9 mouse cellular contexts compared by ENCODE assay signal in the genomic region with DNA sequence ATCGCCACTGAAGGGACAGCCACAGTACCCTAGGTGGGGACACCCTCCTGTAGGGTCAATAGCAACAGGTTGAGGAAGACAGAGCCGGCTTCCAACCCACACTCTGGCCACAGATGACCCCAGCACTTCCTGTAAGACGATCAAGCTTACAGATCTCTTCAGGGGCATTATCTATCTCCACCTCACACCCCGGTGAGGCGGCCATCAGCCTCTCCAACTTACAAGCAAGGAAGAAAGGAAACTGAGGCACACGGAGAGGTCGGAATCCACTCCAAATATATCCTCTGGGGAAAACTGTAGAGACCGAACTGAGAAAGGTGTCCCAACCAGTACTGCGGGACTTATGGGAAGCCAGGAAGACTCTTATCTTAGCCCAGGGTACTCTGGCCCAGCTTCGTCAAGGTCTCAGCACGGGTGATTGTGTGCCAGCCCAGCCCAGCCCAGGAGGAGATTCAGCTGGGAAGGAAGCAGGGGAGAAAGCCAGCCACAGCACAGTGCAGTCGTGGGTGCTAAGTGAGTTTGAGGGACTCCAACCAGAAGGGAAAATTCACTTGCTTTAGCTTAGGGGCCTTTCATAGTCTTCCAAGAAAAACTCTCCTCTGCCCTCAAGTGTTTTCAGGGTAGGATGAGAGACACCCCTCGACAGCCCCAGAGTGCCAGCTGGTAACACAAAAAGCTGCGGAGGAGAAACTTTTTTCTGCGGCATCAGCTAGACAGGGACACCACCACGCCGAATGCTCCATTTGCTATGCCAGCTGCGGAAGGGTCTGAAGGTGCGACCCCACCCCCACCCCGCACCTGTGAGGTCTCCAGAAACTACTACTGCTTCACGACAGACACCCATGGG. TPM values are rescaled to one million over a fixed set of nuclear protein-coding genes. Genes with fewer than 3 reads are reported as not detected.
DNase-seq lines count a peak whose midpoint lies in the region; ATAC-seq and TF ChIP-seq lines count a peak whose summit lies in the region.
"Had no signal": no experiment of that assay in that cellular context is flagged by ENCODE, and none has a peak within 500 bp of the region (broad histone marks: within the 10 kb centered on the region; RNA-seq: fewer than 3 reads in every experiment).

No protein-coding gene starts in this region.

- H3K36me3 ChIP-seq in thymus, adult 2 months (ENCODE audit: control insufficient read depth, insufficient read depth, low read length): no peaks in the 10 kb centered on the region
- H3K36me3 ChIP-seq in limb, embryonic 11.5 days (ENCODE audit: control insufficient read depth, insufficient read depth, low read length): no peaks in the 10 kb centered on the region
- H3K36me3 ChIP-seq in stomach, embryonic 15.5 days: no peaks in the 10 kb centered on the region

- no peaks in the 10 kb centered on the region for H3K9me3 ChIP-seq in limb, embryonic 11.5 days (ENCODE audit: control insufficient read depth, low read length)
- no peaks in the 10 kb centered on the region for H3K9me3 ChIP-seq in stomach, embryonic 15.5 days

- peak overlapping the region; percentile 98 for H3K4me2 ChIP-seq in limb, embryonic 11.5 days (ENCODE audit: low read depth, severe bottlenecking)
- peak overlapping the region; percentile 92 for H3K4me2 ChIP-seq in stomach, embryonic 15.5 days

- TF ChIP-seq POLR2A in thymus, adult 2 months (IDR thresholded peaks at IDR 0.05; ENCODE audit: control insufficient read depth, extremely low read depth, insufficient read depth, low read length, poor library complexity): no peak

- H3K9ac ChIP-seq in limb, embryonic 11.5 days (ENCODE audit: low read length): peak overlapping the region; percentile 61
- peak overlapping the region; percentile 62; the same call in 1 of the 2 replicates for H3K9ac ChIP-seq in stomach, embryonic 15.5 days

- peak overlapping the region; percentile 51 for H3K4me3 ChIP-seq in thymus, adult 2 months (ENCODE audit: control insufficient read depth, insufficient read depth, low read length)
- peak overlapping the region; percentile 59 for H3K4me3 ChIP-seq in limb, embryonic 11.5 days (ENCODE audit: low read depth, low read length)
- H3K4me3 ChIP-seq in stomach, embryonic 15.5 days (replicated peaks): peak overlapping the region; percentile 61

- no peak for TF ChIP-seq CTCF in thymus, adult 2 months (IDR thresholded peaks at IDR 0.05; ENCODE audit: borderline replicate concordance, control insufficient read depth, extremely low read depth, insufficient read depth, low read length, poor library complexity)

- no peaks in the 10 kb centered on the region for H3K27me3 ChIP-seq in thymus, adult 2 months (ENCODE audit: control insufficient read depth, insufficient read depth, low read length)
- H3K27me3 ChIP-seq in limb, embryonic 11.5 days (ENCODE audit: control insufficient read depth, insufficient read depth, low read length): peaks cover 12% of the 10 kb centered on the region
- H3K27me3 ChIP-seq in stomach, embryonic 15.5 days (replicated peaks): no peaks in the 10 kb centered on the region
- H3K27me3 ChIP-seq: Patski had no signal

- intact Hi-C loops in left cerebral cortex, postnatal 36 days (cut with DNase I): loop anchor here (2.0 to 5.0 kb wide), 2 partner anchors 36 to 61 kb away; no protein-coding TSS in a partner anchor

- no peak overlapping the region for H3K27ac ChIP-seq in thymus, adult 2 months (ENCODE audit: control insufficient read depth, insufficient read depth, low read length)
- no peak overlapping the region for H3K27ac ChIP-seq in limb, embryonic 11.5 days (replicated peaks; ENCODE audit: low read depth, low read length)
- H3K27ac ChIP-seq in stomach, embryonic 15.5 days: 0 out of 2 replicates have a peak overlapping the region, but pooled peaks have one; percentile 9

- no peak for ATAC-seq in cerebellum, adult (ENCODE audit: insufficient number of reproducible peaks, low FRiP score, low TSS enrichment)
- ATAC-seq in limb, embryonic 11.5 days (ENCODE audit: insufficient number of reproducible peaks, low FRiP score, low TSS enrichment, low read depth): no peak
- no peak for ATAC-seq in stomach, embryonic 15.5 days (ENCODE audit: insufficient read depth, low FRiP score, low read depth)
- ATAC-seq: Patski had no signal

- H3K4me1 ChIP-seq in thymus, adult 2 months (replicated peaks; ENCODE audit: control insufficient read depth, insufficient read depth, low read length): peaks cover 33% of the 10 kb centered on the region
- peaks cover 45% of the 10 kb centered on the region for H3K4me1 ChIP-seq in limb, embryonic 11.5 days (ENCODE audit: control insufficient read depth, insufficient read depth, low read length)
- H3K4me1 ChIP-seq in stomach, embryonic 15.5 days: peaks cover 69% of the 10 kb centered on the region

- peak; percentile 55 for DNase-seq in cerebellum, adult 9-10 months
- no peak for DNase-seq in thymus, adult 2 months
- DNase-seq in thymus, postnatal 4 days: no peak
- DNase-seq in limb, embryonic 11.5 days (ENCODE audit: low spot score): no peak
- DNase-seq in left cerebral cortex, postnatal 36 days (ENCODE audit: low spot score in 2 of 2): no peak
- DNase-seq in left cerebral cortex, adult 8-10 months (ENCODE audit: low spot score in 2 of 2): no peak

- WGBS in thymus, adult 2 months: 12% methylated on average over 21 of the region's 21 CpGs
- 5% methylated on average over 21 of the region's 21 CpGs for WGBS in limb, embryonic 11.5 days
- 7% methylated on average over 21 of the region's 21 CpGs for WGBS in stomach, embryonic 15.5 days

RNA-seq across cellular contexts. Expression of a gene that starts 1.5 kb away (rescaled TPM):
- polyA plus RNA-seq in thymus, adult 2 months (2012; rRNA removed): 26.1 and 35.2 TPM in 2 replicates
- 7.2 and 7.3 TPM in 2 replicates for polyA plus RNA-seq in limb, embryonic 11.5 days (2014; fragmentation: Nextera tagmentation; extraction: Ambion mirVana)
- 7.3 and 7.9 TPM in 2 replicates for polyA plus RNA-seq in stomach, embryonic 15.5 days (2015; fragmentation: Nextera tagmentation; extraction: Ambion mirVana)
- 10 to 100 TPM; 75.2 to 77.4 TPM for total RNA-seq in left cerebral cortex, postnatal 36 days (2021)
- total RNA-seq in left cerebral cortex, adult 8-10 months (2022): 10 to 100 TPM; 71.7 to 85.8 (median 80.1) TPM

RNA-seq across cellular contexts. Expression of a gene that starts 32.4 kb away (rescaled TPM):
- 0.33 and 0.54 TPM in 2 replicates for polyA plus RNA-seq in thymus, adult 2 months (2012; rRNA removed)
- 0.09 and 0.32 TPM in 2 replicates for polyA plus RNA-seq in limb, embryonic 11.5 days (2014; fragmentation: Nextera tagmentation; extraction: Ambion mirVana)
- polyA plus RNA-seq in stomach, embryonic 15.5 days (2015; fragmentation: Nextera tagmentation; extraction: Ambion mirVana): 0.87 and 0.88 TPM in 2 replicates
- total RNA-seq in left cerebral cortex, postnatal 36 days (2021): 1 to 10 TPM; 7.8 to 8.1 TPM
- 10 to 100 TPM in 3 of 4 experiments, 1 to 10 TPM in 1; 9.4 to 11.2 (median 10.7) TPM for total RNA-seq in left cerebral cortex, adult 8-10 months (2022)
